Mouse (Mus musculus) MEL (cell line): Measurements from ENCODE around the gene Iqcd. TPM values are rescaled to one million over a fixed set of nuclear protein-coding genes. Genes with fewer than 3 reads are reported as not detected.

Experiments
- DNase-seq: peaks from one replicate; pipeline ENCODE4 v3.0.0; 2011; ENCODE audit warnings: low read depth, low spot score
- H3K27ac ChIP-seq: 2 replicates; pipeline ENCODE4 v1.5.1; 2012; ENCODE audit warnings: low read depth, mild to moderate bottlenecking, control low read depth, low read length, moderate library complexity; ENCODE audit not compliant: control insufficient read depth
- H3K27me3 ChIP-seq, 2 experiments: fragments of 150-350 bp in 1 of 2; sonication (generic) in 1 of 2; 2 replicates each; pipeline ENCODE4 v1.6.1; 2012; ENCODE audit warnings: low read length in 2 of 2, mild to moderate bottlenecking in 2 of 2, improper control_type of control experiment in 1 of 2, moderate library complexity in 1 of 2; ENCODE audit not compliant: insufficient read depth in 2 of 2, control insufficient read depth in 1 of 2
- H3K36me3 ChIP-seq, 2 experiments: 2 replicates each; pipeline ENCODE4 v1.6.1; 2012 to 2014; ENCODE audit warnings: low read length in 2 of 2, improper control_type of control experiment in 1 of 2, inconsistent platforms in 1 of 2, mild to moderate bottlenecking in 1 of 2; ENCODE audit not compliant: insufficient read depth in 2 of 2, control insufficient read depth in 1 of 2
- H3K4me1 ChIP-seq, 2 experiments: fragments of 150-350 bp in 1 of 2; sonication (generic) in 1 of 2; 2 replicates each; pipeline ENCODE4 v1.6.1; 2012; ENCODE audit warnings: low read length in 2 of 2, improper control_type of control experiment in 1 of 2, mild to moderate bottlenecking in 1 of 2; ENCODE audit not compliant: insufficient read depth in 2 of 2, control insufficient read depth in 1 of 2
- H3K4me3 ChIP-seq, 2 experiments: fragments of 150-350 bp in 1 of 2; sonication (generic) in 1 of 2; 2 replicates each; pipeline ENCODE4 v1.5.1; 2012; ENCODE audit warnings: low read depth in 2 of 2, low read length in 2 of 2, mild to moderate bottlenecking in 2 of 2, moderate library complexity in 2 of 2, control low read depth in 1 of 2, improper control_type of control experiment in 1 of 2; ENCODE audit not compliant: control insufficient read depth in 1 of 2, insufficient read depth in 1 of 2
- H3K79me2 ChIP-seq: 2 replicates; pipeline ENCODE4 v1.6.1; 2012; ENCODE audit warnings: mild to moderate bottlenecking, low read length, moderate library complexity; ENCODE audit not compliant: control insufficient read depth, poor library complexity, insufficient read depth
- H3K9ac ChIP-seq: 2 replicates; pipeline ENCODE4 v1.6.1; 2012; ENCODE audit warnings: low read depth, mild to moderate bottlenecking, control low read depth, low read length, moderate library complexity; ENCODE audit not compliant: control insufficient read depth, poor library complexity, severe bottlenecking
- H3K9me3 ChIP-seq: fragments of 150-350 bp; sonication (generic); replicated peaks from 2 replicates; pipeline ENCODE4 v1.6.1; 2012; ENCODE audit warnings: mild to moderate bottlenecking, low read length, improper control_type of control experiment, moderate library complexity; ENCODE audit not compliant: insufficient read depth
- CHD2 ChIP-seq: IDR thresholded peaks from 2 replicates; pipeline ENCODE4 v1.6.1; 2011; ENCODE audit warnings: low read length, improper control_type of control experiment
- E2F4 ChIP-seq: IDR thresholded peaks from 2 replicates; pipeline ENCODE4 v1.6.1; 2011; ENCODE audit warnings: low read depth, low read length, improper control_type of control experiment, borderline replicate concordance
- ELF1 ChIP-seq: IDR thresholded peaks from 2 replicates; pipeline ENCODE4 v1.6.1; 2014; ENCODE audit warnings: low read depth, mild to moderate bottlenecking, inconsistent platforms, low read length, improper control_type of control experiment, moderate library complexity
- ETS1 ChIP-seq: IDR thresholded peaks from 2 replicates; pipeline ENCODE4 v1.6.1; 2012; ENCODE audit warnings: low read depth, mild to moderate bottlenecking, inconsistent platforms, low read length, improper control_type of control experiment, moderate library complexity
- GABPA ChIP-seq: IDR thresholded peaks from 2 replicates; pipeline ENCODE4 v1.6.1; 2012; ENCODE audit warnings: low read depth, mild to moderate bottlenecking, inconsistent platforms, low read length, improper control_type of control experiment, moderate library complexity
- GATA1 ChIP-seq: IDR thresholded peaks from 2 replicates; pipeline ENCODE4 v1.6.1; 2011; ENCODE audit warnings: low read depth, low read length, improper control_type of control experiment
- JUND ChIP-seq: IDR thresholded peaks from 2 replicates; pipeline ENCODE4 v1.6.1; 2011; ENCODE audit warnings: low read depth, mild to moderate bottlenecking, improper control_type of control experiment, low read length
- KAT2A ChIP-seq: conservative IDR thresholded peaks from 2 replicates; pipeline ENCODE4 v1.6.1; 2012; ENCODE audit warnings: low read depth, low read length, improper control_type of control experiment, inconsistent platforms
- MYC ChIP-seq: IDR thresholded peaks from 2 replicates; pipeline ENCODE4 v1.6.1; 2011; ENCODE audit warnings: low read depth, mild to moderate bottlenecking, low read length, improper control_type of control experiment, moderate library complexity
- NRF1 ChIP-seq: IDR thresholded peaks from 2 replicates; pipeline ENCODE4 v1.6.1; 2014; ENCODE audit warnings: low read depth, mild to moderate bottlenecking, inconsistent platforms, low read length, improper control_type of control experiment, moderate library complexity; ENCODE audit not compliant: poor library complexity, insufficient read depth, severe bottlenecking
- POLR2A ChIP-seq, 2 experiments: IDR thresholded peaks; 2 replicates each; pipeline ENCODE4 v1.6.1; 2011 to 2012; ENCODE audit warnings: low read length in 2 of 2, mild to moderate bottlenecking in 2 of 2, control low read depth in 1 of 2, improper control_type of control experiment in 1 of 2, low read depth in 1 of 2, moderate library complexity in 1 of 2; ENCODE audit not compliant: control insufficient read depth in 1 of 2, insufficient read depth in 1 of 2, poor library complexity in 1 of 2
- POLR2AphosphoS2 ChIP-seq: IDR thresholded peaks from 2 replicates; pipeline ENCODE4 v1.6.1; 2011; ENCODE audit warnings: low read length, improper control_type of control experiment
- RAD21 ChIP-seq: IDR thresholded peaks from 2 replicates; pipeline ENCODE4 v1.6.1; 2011; ENCODE audit warnings: mild to moderate bottlenecking, low read depth, low read length, improper control_type of control experiment
- SMC3 ChIP-seq: IDR thresholded peaks from 2 replicates; pipeline ENCODE4 v1.6.1; 2011; ENCODE audit warnings: low read depth, low read length, improper control_type of control experiment
- TAL1 ChIP-seq: IDR thresholded peaks from 2 replicates; pipeline ENCODE4 v1.6.1; 2012; ENCODE audit warnings: mild to moderate bottlenecking, inconsistent platforms, low read length, moderate library complexity, mixed read lengths
- TCF12 ChIP-seq: IDR thresholded peaks from 2 replicates; pipeline ENCODE4 v1.6.1; 2014; ENCODE audit warnings: low read depth, mild to moderate bottlenecking, inconsistent platforms, low read length, improper control_type of control experiment, moderate library complexity
- UBTF ChIP-seq: IDR thresholded peaks from 2 replicates; pipeline ENCODE4 v1.6.1; 2012; ENCODE audit warnings: low read depth, mild to moderate bottlenecking, inconsistent platforms, low read length, improper control_type of control experiment, moderate library complexity, borderline replicate concordance; ENCODE audit not compliant: insufficient read depth
- USF1 ChIP-seq: IDR thresholded peaks from 2 replicates; pipeline ENCODE4 v1.6.1; 2014; ENCODE audit warnings: low read depth, mild to moderate bottlenecking, inconsistent platforms, low read length, improper control_type of control experiment, moderate library complexity
- USF2 ChIP-seq, 2 experiments: IDR thresholded peaks; 2 replicates each; pipeline ENCODE4 v1.6.1; 2011 to 2012; ENCODE audit warnings: improper control_type of control experiment in 2 of 2, low read length in 2 of 2, borderline replicate concordance in 1 of 2, inconsistent platforms in 1 of 2, low read depth in 1 of 2, mild to moderate bottlenecking in 1 of 2; ENCODE audit not compliant: insufficient read depth in 1 of 2
- ZKSCAN1 ChIP-seq: IDR thresholded peaks from 2 replicates; pipeline ENCODE4 v1.6.1; 2012; ENCODE audit warnings: low read depth, mild to moderate bottlenecking, inconsistent platforms, low read length, improper control_type of control experiment, moderate library complexity
- polyA plus RNA-seq, 2 experiments: library from polyadenylated mRNA; stranded (reverse) in 1 of 2; unstranded in 1 of 2; fragments of >175 nt in 1 of 2; fragments of >200 nt in 1 of 2; gene quantifications; 2 replicates each; pipeline versions ENCODE4 v1.2.1 to v1.2.4; 2012; ENCODE audit warnings: low replicate concordance in 2 of 2, low read depth in 1 of 2; ENCODE audit not compliant: insufficient read length in 2 of 2, insufficient read depth in 1 of 2, missing spikeins in 1 of 2
- total RNA-seq: library from RNA; depleted of rRNA; stranded (reverse); fragments of 300-350 nt; gene quantifications from 2 replicates; pipeline ENCODE4 v1.2.3, GENCODE M21; 2012

Gene Iqcd
- total and polyA plus RNA-seq, 3 experiments, result 1.1 to 2.2 TPM; not detected in 1

- TF ChIP-seq TCF12 (no peak), ETS1 (no peak), UBTF (no peak), JUND (no peak), KAT2A (no peak), POLR2AphosphoS2 (no peak), GATA1 (no peak), SMC3 (no peak), USF1 (no peak), NRF1 (no peak), TAL1 (no peak), RAD21 (no peak), USF2 (IDR thresholded peaks at IDR 0.05; ENCODE audit: borderline replicate concordance in 1 of 2, insufficient read depth in 1 of 2, low read depth in 1 of 2, low read length in 2 of 2) (no peak), ZKSCAN1 (no peak), MYC (no peak), GABPA (no peak), E2F4 (no peak), ELF1 (no peak), POLR2A (IDR thresholded peaks at IDR 0.05; ENCODE audit: control insufficient read depth in 1 of 2, insufficient read depth in 1 of 2, low read depth in 1 of 2, low read length in 2 of 2, poor library complexity in 1 of 2) (no peak), CHD2 (no peak)
- no peaks in the 10 kb centered on the region for H3K27me3 ChIP-seq
- no peaks in the 10 kb centered on the region for H3K9me3 ChIP-seq
- no peak for DNase-seq
- no peak overlapping the region for H3K9ac ChIP-seq
- H3K4me3 ChIP-seq, result no peak overlapping the region
- H3K27ac ChIP-seq, result no peak overlapping the region
- no peaks in the 10 kb centered on the region for H3K4me1 ChIP-seq
- H3K36me3 ChIP-seq, result peaks cover 0 to 9% of the 10 kb centered on the region in 2 experiments; a peak in 2 of 4 replicates
- no peaks in the 10 kb centered on the region for H3K79me2 ChIP-seq
Measured at GRCm38 (mm10) chr5:120622198-120622851, 33.5 kb downstream of the Iqcd start.

GRCm38 (mm10) chr5:120624427-120624826, 35.6 kb downstream of the Iqcd start:
- Histone ChIP-seq H3K27me3 (no peaks in the 10 kb centered on the region), H3K36me3 (peaks cover 8 to 9% of the 10 kb centered on the region in 2 experiments), H3K9ac (no peak overlapping the region), H3K27ac (no peak overlapping the region), H3K79me2 (no peaks in the 10 kb centered on the region), H3K9me3 (no peaks in the 10 kb centered on the region), H3K4me1 (peaks cover 0 to 11% of the 10 kb centered on the region in 2 experiments; a peak in 2 of 4 replicates), H3K4me3 (no peak overlapping the region)
- no peak for DNase-seq
- no peak for TF ChIP-seq ZKSCAN1
